Mouse (Mus musculus) megakaryocyte, embryonic 14.5 days (primary cell): Measurements from ENCODE around the gene Smc3. TPM values are rescaled to one million over a fixed set of nuclear protein-coding genes. Genes with fewer than 3 reads are reported as not detected.

Source experiments
- H3K27me3 ChIP-seq: replicated peaks from 2 replicates; pipeline ENCODE3; 2012; ENCODE audit warnings: inconsistent platforms
- H3K36me3 ChIP-seq: replicated peaks from 2 replicates; pipeline ENCODE3; 2012; ENCODE audit warnings: low read length, inconsistent platforms, mixed read lengths
- H3K4me1 ChIP-seq: 2 replicates; pipeline ENCODE4 v1.6.1; 2012; ENCODE audit warnings: inconsistent platforms
- H3K4me3 ChIP-seq: replicated peaks from 2 replicates; pipeline ENCODE3; 2012; ENCODE audit warnings: moderate library complexity, mild to moderate bottlenecking, inconsistent platforms
- H3K9me3 ChIP-seq: 2 replicates; pipeline ENCODE4 v1.6.1; 2012; ENCODE audit warnings: inconsistent platforms
- FLI1 ChIP-seq: IDR thresholded peaks from 2 replicates; pipeline ENCODE4 v1.6.1; 2012; ENCODE audit warnings: low read length, inconsistent platforms, mixed read lengths
- GATA1 ChIP-seq: IDR thresholded peaks from 3 replicates; pipeline ENCODE4 v1.6.1; 2012; ENCODE audit warnings: mixed read lengths, low read length, inconsistent platforms, borderline replicate concordance
- polyA plus RNA-seq: library from polyadenylated mRNA; stranded (reverse); fragments of >175 nt; gene quantifications from 2 replicates; pipeline ENCODE4 v1.2.3, GENCODE M21; 2012; ENCODE audit warnings: low replicate concordance; ENCODE audit not compliant: insufficient read depth

Gene Smc3
- polyA plus RNA-seq, 1 experiment, result 14.2 TPM

DNA sequence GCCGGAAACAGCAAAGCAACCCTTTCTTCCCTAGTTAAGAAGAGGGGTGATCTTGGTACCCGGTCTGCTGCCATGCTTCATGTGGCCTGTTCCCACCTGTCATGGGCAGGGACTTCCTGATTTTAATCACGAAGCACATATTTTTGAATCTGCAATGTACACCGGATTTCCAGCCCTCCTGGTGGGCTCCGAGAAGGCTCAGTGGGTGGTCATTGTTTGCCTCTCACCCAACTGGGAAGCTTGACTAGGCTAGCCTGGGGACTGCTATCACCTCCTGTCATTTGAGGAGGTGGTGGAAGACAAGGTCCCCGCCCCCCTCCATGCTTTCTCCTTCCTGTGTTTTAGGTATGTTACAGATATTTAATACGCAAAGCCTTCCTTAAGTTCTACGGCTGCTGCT is 82.2 kb downstream of the Smc3 start:
- TF ChIP-seq GATA1, result no peak
- H3K4me3 ChIP-seq, result no peak overlapping the region
- H3K4me1 ChIP-seq, result peaks cover 2% of the 10 kb centered on the region
- no peaks in the 10 kb centered on the region for H3K36me3 ChIP-seq
- 0 out of 2 replicates have a peak, but pooled peaks cover 4% of the 10 kb centered on the region for H3K9me3 ChIP-seq
- peaks cover 56% of the 10 kb centered on the region for H3K27me3 ChIP-seq

DNA sequence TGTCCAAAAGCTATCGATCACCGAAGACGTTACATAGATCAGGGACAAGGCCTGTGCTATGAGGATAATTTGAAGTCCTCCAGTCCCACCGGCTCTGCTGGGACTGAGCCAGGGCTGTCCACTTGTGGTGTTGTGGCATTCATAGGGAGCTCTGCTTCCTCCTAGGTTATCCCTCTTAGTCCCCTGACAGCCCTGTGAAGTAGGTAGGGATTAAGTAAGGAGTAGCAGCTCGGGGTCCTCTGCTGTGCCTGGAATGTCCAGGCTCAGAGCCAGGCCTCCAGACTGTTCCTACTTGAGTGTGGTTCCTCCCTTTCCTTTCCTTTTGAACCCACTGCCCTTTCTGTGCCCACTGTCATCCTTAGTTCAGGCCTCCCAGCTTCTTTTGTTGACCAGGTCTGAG is 87.4 kb downstream of the Smc3 start:
- no peak overlapping the region for H3K4me3 ChIP-seq
- H3K4me1 ChIP-seq, result no peaks in the 10 kb centered on the region
- peaks cover 11% of the 10 kb centered on the region for H3K9me3 ChIP-seq
- TF ChIP-seq FLI1, result no peak
- TF ChIP-seq GATA1, result no peak
- H3K27me3 ChIP-seq, result peaks cover 39% of the 10 kb centered on the region
- H3K36me3 ChIP-seq, result no peaks in the 10 kb centered on the region

DNA sequence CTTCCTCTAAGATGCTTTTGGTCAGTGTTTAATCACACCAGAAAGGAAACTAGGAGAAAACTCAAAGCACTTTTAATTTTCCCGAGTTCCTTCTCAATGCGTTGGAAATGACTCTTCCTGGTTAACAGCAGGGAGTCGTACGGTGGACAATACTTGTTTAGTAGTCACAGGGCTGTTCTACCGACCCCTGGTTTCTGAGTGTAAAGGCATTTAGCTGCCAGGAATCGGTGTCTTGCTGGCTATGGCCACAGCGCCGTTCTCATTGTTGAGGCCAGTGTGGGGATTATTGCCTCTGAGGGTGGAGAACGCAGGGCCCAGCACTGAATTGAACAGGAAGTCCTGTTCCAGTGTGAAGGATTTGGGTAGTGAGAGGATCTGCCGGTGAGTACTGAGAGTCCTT is 90.6 kb downstream of the Smc3 start:
- no peaks in the 10 kb centered on the region for H3K4me1 ChIP-seq
- no peak overlapping the region for H3K4me3 ChIP-seq
- H3K36me3 ChIP-seq, result no peaks in the 10 kb centered on the region
- peaks cover 11% of the 10 kb centered on the region for H3K9me3 ChIP-seq
- TF ChIP-seq FLI1 (no peak), GATA1 (no peak)
- peaks cover 18% of the 10 kb centered on the region for H3K27me3 ChIP-seq

DNA sequence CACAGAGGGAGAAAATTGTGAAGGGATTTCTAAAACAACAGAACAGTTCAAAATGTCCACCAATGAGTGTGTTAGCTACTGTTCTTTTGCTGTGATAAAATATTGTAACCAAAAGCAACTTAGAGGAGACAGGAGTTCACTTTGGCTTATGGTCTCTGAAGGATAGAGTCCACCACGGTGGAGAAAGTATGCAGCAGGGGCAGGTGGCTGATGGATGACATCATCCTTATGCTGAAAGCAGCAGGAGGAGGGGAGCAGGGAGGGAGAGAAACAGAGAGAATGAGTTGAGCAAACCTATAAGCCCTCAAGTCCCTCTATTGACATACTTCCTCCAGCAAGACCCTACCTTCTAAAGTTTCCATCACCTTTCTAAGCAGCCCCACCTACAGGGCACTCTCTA is 93.8 kb downstream of the Smc3 start:
- Histone ChIP-seq H3K36me3 (no peaks in the 10 kb centered on the region), H3K4me1 (no peaks in the 10 kb centered on the region), H3K27me3 (peaks cover 22% of the 10 kb centered on the region), H3K4me3 (no peak overlapping the region), H3K9me3 (peaks cover 3% of the 10 kb centered on the region)
- TF ChIP-seq FLI1 (no peak), GATA1 (no peak)

Other genes with a start within 250 kb of the Smc3 start
- not detected in 2 replicates for gene Gm10197, start 228.6 kb upstream of the Smc3 start, polyA plus RNA-seq
- 76.8 and 104 TPM in 2 replicates for gene Smndc1, start 209.8 kb upstream of the Smc3 start, polyA plus RNA-seq
- 3.0 TPM in 1 of 2 replicates, not detected in the other for gene Dusp5, start 71.3 kb upstream of the Smc3 start, polyA plus RNA-seq
- 44.6 and 123 TPM in 2 replicates for gene Nutf2-ps1, start 11.3 kb upstream of the Smc3 start, polyA plus RNA-seq
- gene Rbm20, start 76.9 kb downstream of the Smc3 start, polyA plus RNA-seq, result 1.0 TPM in 1 of 2 replicates, not detected in the other